In the genomic region with DNA sequence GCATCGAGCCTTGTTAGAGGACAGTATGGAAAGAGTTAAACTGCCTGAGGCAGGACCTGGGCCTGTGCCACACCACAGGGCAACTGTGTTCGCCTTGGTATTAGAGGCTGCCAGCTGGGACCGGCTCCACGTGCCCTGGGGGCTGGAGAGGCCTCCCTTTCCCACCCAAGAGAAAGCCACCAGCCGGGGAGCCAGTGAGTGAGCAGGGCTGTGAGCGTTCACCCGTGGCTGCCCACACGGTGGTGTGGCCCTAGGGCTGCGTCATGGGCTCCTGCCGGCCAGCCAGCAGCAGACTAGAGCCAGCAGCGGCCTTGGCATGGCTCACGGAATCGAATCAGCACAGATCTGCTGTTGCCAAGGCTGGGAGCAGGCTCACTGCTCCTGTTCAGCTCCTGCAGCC, we compare ENCODE assay signal across 9 mouse cellular contexts. TPM values are rescaled to one million over a fixed set of nuclear protein-coding genes. Genes with fewer than 3 reads are reported as not detected.
DNase-seq lines count a peak whose midpoint lies in the region; ATAC-seq and TF ChIP-seq lines count a peak whose summit lies in the region.
"Had no signal": no experiment of that assay in that cellular context is flagged by ENCODE, and none has a peak within 500 bp of the region (broad histone marks: within the 10 kb centered on the region; RNA-seq: fewer than 3 reads in every experiment).

No protein-coding gene starts in this region.

- no peaks in the 10 kb centered on the region for H3K36me3 ChIP-seq in embryonic facial prominence, embryonic 14.5 days (ENCODE audit: control insufficient read depth, insufficient read depth, low read length)
- H3K36me3 ChIP-seq in myocyte (ENCODE audit: control insufficient read depth, insufficient read depth): no peaks in the 10 kb centered on the region
- no peaks in the 10 kb centered on the region for H3K36me3 ChIP-seq in lung, postnatal 0 days (ENCODE audit: insufficient read depth, low read length)
- no peaks in the 10 kb centered on the region for H3K36me3 ChIP-seq in intestine, embryonic 16.5 days (ENCODE audit: control insufficient read depth, insufficient read depth, low read length)
- H3K36me3 ChIP-seq: limb, embryonic 12.5 days had no signal

- no peak overlapping the region for H3K4me3 ChIP-seq in embryonic facial prominence, embryonic 14.5 days (ENCODE audit: low read depth, low read length)
- H3K4me3 ChIP-seq in myocyte: no peak overlapping the region
- H3K4me3 ChIP-seq in lung, postnatal 0 days (ENCODE audit: low read depth, low read length): no peak overlapping the region
- no peak overlapping the region for H3K4me3 ChIP-seq in intestine, embryonic 16.5 days (ENCODE audit: low read length)
- H3K4me3 ChIP-seq: limb, embryonic 12.5 days had no signal

- no peak for TF ChIP-seq POLR2A in myocyte (IDR thresholded peaks at IDR 0.05; ENCODE audit: insufficient read length, low read depth)

- no peak for TF ChIP-seq CTCF in lung, postnatal 0 days (IDR thresholded peaks at IDR 0.05)

- H3K4me2 ChIP-seq in embryonic facial prominence, embryonic 14.5 days (ENCODE audit: low read depth, low read length): no peak overlapping the region
- peak overlapping the region; percentile 58 for H3K4me2 ChIP-seq in myocyte (ENCODE audit: low read depth)
- no peak overlapping the region for H3K4me2 ChIP-seq in lung, postnatal 0 days (replicated peaks; ENCODE audit: low read depth, low read length)
- H3K4me2 ChIP-seq in intestine, embryonic 16.5 days (ENCODE audit: low read depth, low read length): no peak overlapping the region
- H3K4me2 ChIP-seq: limb, embryonic 12.5 days had no signal

- ATAC-seq in embryonic facial prominence, embryonic 14.5 days (ENCODE audit: low read depth): peak; percentile 35
- no peak for ATAC-seq in lung, postnatal 0 days
- ATAC-seq in intestine, embryonic 16.5 days: no peak

- TF ChIP-seq EP300 in lung, postnatal 0 days (IDR thresholded peaks at IDR 0.05): no peak

- H3K9me3 ChIP-seq in embryonic facial prominence, embryonic 14.5 days (ENCODE audit: control insufficient read depth, low read length): no peaks in the 10 kb centered on the region
- no peaks in the 10 kb centered on the region for H3K9me3 ChIP-seq in lung, postnatal 0 days (ENCODE audit: low read length)
- H3K9me3 ChIP-seq in intestine, embryonic 16.5 days (ENCODE audit: control insufficient read depth, low read length): no peaks in the 10 kb centered on the region
- H3K9me3 ChIP-seq: limb, embryonic 12.5 days had no signal

- H3K27ac ChIP-seq in embryonic facial prominence, embryonic 14.5 days (replicated peaks; ENCODE audit: low read depth, low read length): peak overlapping the region; percentile 59
- H3K27ac ChIP-seq in lung, postnatal 0 days (ENCODE audit: low read length): no peak overlapping the region
- no peak overlapping the region for H3K27ac ChIP-seq in intestine, embryonic 16.5 days (ENCODE audit: low read length)
- H3K27ac ChIP-seq: limb, embryonic 12.5 days had no signal

- DNase-seq in left cerebral cortex, adult 18-20 months (ENCODE audit: low spot score in 2 of 2): peak; percentile 41 to 59
- no peak for DNase-seq in left cerebral cortex, adult 11 months (ENCODE audit: low spot score)
- DNase-seq in adrenal gland, postnatal 10 days: peak; percentile 88
- peak; percentile 72 for DNase-seq in embryonic facial prominence, embryonic 14.5 days (ENCODE audit: low spot score)
- peak; percentile 59 for DNase-seq in heart, postnatal 4 days
- DNase-seq in lung, postnatal 0 days (ENCODE audit: low spot score): no peak

- peaks cover 79% of the 10 kb centered on the region for H3K4me1 ChIP-seq in embryonic facial prominence, embryonic 14.5 days (ENCODE audit: control insufficient read depth, insufficient read depth, low read length)
- H3K4me1 ChIP-seq in lung, postnatal 0 days (ENCODE audit: insufficient read depth, low read depth, low read length): peaks cover 22% of the 10 kb centered on the region
- H3K4me1 ChIP-seq in intestine, embryonic 16.5 days (ENCODE audit: control insufficient read depth, insufficient read depth, low read length): peaks cover 33% of the 10 kb centered on the region

- H3K9ac ChIP-seq in embryonic facial prominence, embryonic 14.5 days (ENCODE audit: low read depth, low read length): no peak overlapping the region
- no peak overlapping the region for H3K9ac ChIP-seq in lung, postnatal 0 days (replicated peaks; ENCODE audit: low read depth)
- H3K9ac ChIP-seq in intestine, embryonic 16.5 days (ENCODE audit: low read depth, low read length): no peak overlapping the region
- H3K9ac ChIP-seq: limb, embryonic 12.5 days had no signal

- WGBS in embryonic facial prominence, embryonic 14.5 days: 53% methylated on average over 9 of the region's 13 CpGs
- 63% methylated on average over 11 of the region's 13 CpGs for WGBS in lung, postnatal 0 days
- 79% methylated on average over 13 of the region's 13 CpGs for WGBS in intestine, embryonic 16.5 days

- peaks cover 34% of the 10 kb centered on the region for H3K79me2 ChIP-seq in myocyte (ENCODE audit: control insufficient read depth, insufficient read depth)

- H3ac ChIP-seq in myocyte (ENCODE audit: control insufficient read depth, insufficient read length): no peak overlapping the region

- H3K27me3 ChIP-seq in embryonic facial prominence, embryonic 14.5 days (replicated peaks; ENCODE audit: control insufficient read depth, insufficient read depth, low read length): no peaks in the 10 kb centered on the region
- H3K27me3 ChIP-seq in myocyte (ENCODE audit: control insufficient read depth, insufficient read depth, insufficient read length): no peaks in the 10 kb centered on the region
- no peaks in the 10 kb centered on the region for H3K27me3 ChIP-seq in lung, postnatal 0 days (replicated peaks; ENCODE audit: insufficient read depth, low read length)
- no peaks in the 10 kb centered on the region for H3K27me3 ChIP-seq in intestine, embryonic 16.5 days (replicated peaks; ENCODE audit: control insufficient read depth, insufficient read depth, low read length)
- H3K27me3 ChIP-seq: limb, embryonic 12.5 days had no signal

TF ChIP-seq in myocyte, 11 proteins besides CTCF, POLR2A, EP300 and RAD21:
- TF ChIP-seq POLR2AphosphoS2 (IDR thresholded peaks at IDR 0.05; ENCODE audit: insufficient read length, low read depth) (no peak), USF1 (IDR thresholded peaks at IDR 0.05; ENCODE audit: low read depth) (peak; percentile 17), MYOG (IDR thresholded peaks at IDR 0.05; ENCODE audit: control insufficient read depth in 1 of 3, insufficient read depth in 1 of 3, insufficient read length in 2 of 3, low read depth in 2 of 3) (peak; percentile 92 to 99 (median 95)), REST (IDR thresholded peaks at IDR 0.05; ENCODE audit: insufficient read depth, insufficient read length) (no peak), E2F4 (IDR thresholded peaks at IDR 0.05; ENCODE audit: insufficient read depth) (no peak), TCF3 (IDR thresholded peaks at IDR 0.05; ENCODE audit: insufficient read length, low read depth) (peak; percentile 91), SRF (IDR thresholded peaks at IDR 0.05; ENCODE audit: control insufficient read depth, insufficient read length, low read depth) (peak; percentile 37), TCF12 (IDR thresholded peaks at IDR 0.05; ENCODE audit: insufficient read depth, poor library complexity, severe bottlenecking) (peak; percentile 89), MYOD1 (IDR thresholded peaks at IDR 0.05; ENCODE audit: control insufficient read depth in 1 of 3, insufficient read length in 2 of 3, low read depth in 2 of 3) (peak in 2 of 3 experiments; percentile 88 to 95), CEBPB (IDR thresholded peaks at IDR 0.05; ENCODE audit: insufficient read depth, poor library complexity, severe bottlenecking) (no peak), MAX (IDR thresholded peaks at IDR 0.05; ENCODE audit: low read depth) (no peak)

RNA-seq across cellular contexts. Expression of a gene that starts 42.2 kb away (rescaled TPM):
- total RNA-seq in left cerebral cortex, adult 18-20 months (2021): 10 to 100 TPM; 79.8 to 90.8 TPM
- 10 to 100 TPM; 27.2 to 42.9 TPM for total RNA-seq in adrenal gland, postnatal 10 days (2021)
- 8.7 and 11.3 TPM in 2 replicates for polyA plus RNA-seq in embryonic facial prominence, embryonic 14.5 days (2014; fragmentation: Nextera tagmentation; extraction: Ambion mirVana)
- 10 to 100 TPM; 33.5 to 37.4 TPM for total RNA-seq in heart, postnatal 4 days (2021)
- 14.7 TPM for polyA plus RNA-seq in myocyte (2012; fragmentation: generic; extraction: Trizol)
- polyA plus RNA-seq in lung, postnatal 0 days (2015; fragmentation: Nextera tagmentation; extraction: Ambion mirVana): 9.5 and 9.9 TPM in 2 replicates
- polyA plus RNA-seq in intestine, embryonic 16.5 days (2015; fragmentation: Nextera tagmentation; extraction: Ambion mirVana): 7.3 and 8.3 TPM in 2 replicates

Comparison
In these comparisons a context has a peak if more than half of its experiments do, and no peak if none do; other contexts are left out.
1. DNase-seq: peak in left cerebral cortex, adult 18-20 months (2 of 2), adrenal gland, postnatal 10 days (single experiment), embryonic facial prominence, embryonic 14.5 days (single experiment) and heart, postnatal 4 days (single experiment); none in left cerebral cortex, adult 11 months (single experiment) and lung, postnatal 0 days (single experiment).